Mouse (Mus musculus): ENCODE measurements around the gene Bnip1. TPM values are rescaled to one million over a fixed set of nuclear protein-coding genes. Genes with fewer than 3 reads are reported as not detected.
A peak's percentile ranks its signal among the peaks of the same experiment; 100 is the strongest.

The Bnip1 gene
- total RNA-seq, 2 experiments from 2014 or later = 18.7 to 22.5 TPM

GRCm38 (mm10) chr17:26791580-26791979 lies 10.7 kb downstream of the Bnip1 start:
- intact Hi-C loops (cut with DNase I; ENCODE audit: low total_unique reads) = no loop called here
- DNase-seq = no peak

GRCm38 (mm10) chr17:26792096-26792495 lies 11.2 kb downstream of the Bnip1 start:
- intact Hi-C loops (cut with DNase I; ENCODE audit: low total_unique reads) = loop anchor here (2.0 kb wide), 1 partner anchor 93 kb away; no protein-coding TSS in a partner anchor
- peak; percentile 64 for DNase-seq

GRCm38 (mm10) chr17:26793068-26793765 lies 12.4 kb downstream of the Bnip1 start:
- intact Hi-C loops (cut with DNase I; ENCODE audit: low total_unique reads) = loop anchor here (2.0 kb wide), 1 partner anchor 92 kb away; no protein-coding TSS in a partner anchor

GRCm38 (mm10) chr17:26794744-26795143 lies 13.9 kb downstream of the Bnip1 start:
- intact Hi-C loops (cut with DNase I; ENCODE audit: low total_unique reads) = no loop called here

More at GRCm38 (mm10) chr17:26793068-26793765, 12.4 kb downstream of the Bnip1 start:
- DNase-seq = no peak

GRCm38 (mm10) chr17:26795386-26795785 lies 14.5 kb downstream of the Bnip1 start:
- intact Hi-C loops (cut with DNase I; ENCODE audit: low total_unique reads) = no loop called here
- no peak for DNase-seq

More at GRCm38 (mm10) chr17:26794744-26795143, 13.9 kb downstream of the Bnip1 start:
- peak; percentile 48 for DNase-seq

- intact Hi-C loops (cut with DNase I; ENCODE audit: low total_unique reads) = no loop called here
- DNase-seq = no peak
These were observed 16.7 kb downstream of the Bnip1 start for GRCm38 (mm10) chr17:26797379-26798128.

GRCm38 (mm10) chr17:26802886-26803285 lies 22.0 kb downstream of the Bnip1 start:
- intact Hi-C loops (cut with DNase I; ENCODE audit: low total_unique reads) = no loop called here
- no peak for DNase-seq

- intact Hi-C loops (cut with DNase I; ENCODE audit: low total_unique reads) = no loop called here
- DNase-seq = no peak
These were observed 31.7 kb downstream of the Bnip1 start for GRCm38 (mm10) chr17:26812607-26813006.

GRCm38 (mm10) chr17:26813497-26813896 lies 32.6 kb downstream of the Bnip1 start:
- intact Hi-C loops (cut with DNase I; ENCODE audit: low total_unique reads) = no loop called here
- no peak for DNase-seq

- intact Hi-C loops (cut with DNase I; ENCODE audit: low total_unique reads) = no loop called here
- no peak for DNase-seq
These were observed 35.9 kb downstream of the Bnip1 start for GRCm38 (mm10) chr17:26816810-26817209.

GRCm38 (mm10) chr17:26817776-26818175 lies 36.9 kb downstream of the Bnip1 start:
- no peak for DNase-seq
- intact Hi-C loops (cut with DNase I; ENCODE audit: low total_unique reads) = no loop called here

- intact Hi-C loops (cut with DNase I; ENCODE audit: low total_unique reads) = no loop called here
- no peak for DNase-seq
These were observed 45.3 kb downstream of the Bnip1 start for GRCm38 (mm10) chr17:26826131-26826530.

GRCm38 (mm10) chr17:26833806-26834205 lies 52.9 kb downstream of the Bnip1 start:
- intact Hi-C loops (cut with DNase I; ENCODE audit: low total_unique reads) = no loop called here
- no peak for DNase-seq

GRCm38 (mm10) chr17:26834302-26834965 lies 53.6 kb downstream of the Bnip1 start:
- intact Hi-C loops (cut with DNase I; ENCODE audit: low total_unique reads) = no loop called here
- DNase-seq = no peak

GRCm38 (mm10) chr17:26834966-26835755 lies 54.3 kb downstream of the Bnip1 start:
- no peak for DNase-seq
- intact Hi-C loops (cut with DNase I; ENCODE audit: low total_unique reads) = no loop called here

GRCm38 (mm10) chr17:26835956-26836355 lies 55.1 kb downstream of the Bnip1 start:
- intact Hi-C loops (cut with DNase I; ENCODE audit: low total_unique reads) = no loop called here
- DNase-seq = no peak

GRCm38 (mm10) chr17:26836377-26836776 lies 55.5 kb downstream of the Bnip1 start:
- intact Hi-C loops (cut with DNase I; ENCODE audit: low total_unique reads) = no loop called here
- DNase-seq = no peak

GRCm38 (mm10) chr17:26836786-26837545 lies 56.1 kb downstream of the Bnip1 start:
- intact Hi-C loops (cut with DNase I; ENCODE audit: low total_unique reads) = no loop called here
- DNase-seq = no peak

- DNase-seq = no peak
These were observed 56.7 kb downstream of the Bnip1 start for GRCm38 (mm10) chr17:26837546-26837985.

More at GRCm38 (mm10) chr17:26837546-26837985, 56.7 kb downstream of the Bnip1 start:
- intact Hi-C loops (cut with DNase I; ENCODE audit: low total_unique reads) = no loop called here

All from gastrocnemius, postnatal 14 days (tissue).